Mouse (Mus musculus) liver, embryonic 11.5 days (tissue): ENCODE results near the gene Trpt1. TPM values are rescaled to one million over a fixed set of nuclear protein-coding genes. Genes with fewer than 3 reads are reported as not detected.

Source experiments
- ATAC-seq: fragments of 200-750 bp; cut with Nextera tagmentation; replicated peaks from 2 replicates; pipeline ENCODE4 v1.8.0; 2017; ENCODE audit warnings: moderate number of reproducible peaks, mild to moderate bottlenecking, moderate TSS enrichment, moderate library complexity; ENCODE audit not compliant: low FRiP score
- DNase-seq: peaks from one replicate; pipeline ENCODE4 v3.0.0-alpha.2; 2017; ENCODE audit warnings: low spot score
- H3K27ac ChIP-seq: fragments of 300-500 bp; sonication (generic); 2 replicates; pipeline ENCODE4 v1.5.1; 2014; ENCODE audit warnings: mild to moderate bottlenecking, low read depth, low read length, control low read depth
- H3K27me3 ChIP-seq: fragments of 300-500 bp; sonication (generic); replicated peaks from 2 replicates; pipeline ENCODE4 v1.6.1; 2014; ENCODE audit warnings: low read length, mixed read lengths; ENCODE audit not compliant: control insufficient read depth, insufficient read depth
- H3K36me3 ChIP-seq: fragments of 300-500 bp; sonication (generic); 2 replicates; pipeline ENCODE4 v1.6.1; 2014; ENCODE audit warnings: mild to moderate bottlenecking, low read length, moderate library complexity, mixed read lengths; ENCODE audit not compliant: control insufficient read depth, insufficient read depth
- H3K4me1 ChIP-seq: fragments of 300-500 bp; sonication (generic); replicated peaks from 2 replicates; pipeline ENCODE4 v1.6.1; 2014; ENCODE audit warnings: low read length, mixed read lengths; ENCODE audit not compliant: control insufficient read depth, insufficient read depth
- H3K4me2 ChIP-seq: fragments of 300-500 bp; sonication (generic); 2 replicates; pipeline ENCODE4 v1.6.1; 2014; ENCODE audit warnings: mild to moderate bottlenecking, control low read depth, moderate library complexity
- H3K4me3 ChIP-seq: fragments of 300-500 bp; sonication (generic); 2 replicates; pipeline ENCODE4 v1.5.1; 2014; ENCODE audit warnings: low read depth, low read length, control low read depth
- H3K9ac ChIP-seq: fragments of 300-500 bp; sonication (generic); 2 replicates; pipeline ENCODE4 v1.6.1; 2014; ENCODE audit warnings: low read depth, low read length, control low read depth
- H3K9me3 ChIP-seq: fragments of 300-500 bp; sonication (generic); 2 replicates; pipeline ENCODE4 v1.6.1; 2016; ENCODE audit warnings: low read length, inconsistent platforms, mixed read lengths; ENCODE audit not compliant: control insufficient read depth
- WGBS: fragments of 180-500 bp; shearing (Covaris S2); extraction: QIAGEN DNeasy Blood & Tissue Kit; methylation state at CpG from one replicate; pipeline ENCODE4 v1.1.7; 2014; 5-methylcytosine and 5-hydroxymethylcytosine counted together
- polyA plus RNA-seq: library from polyadenylated mRNA; unstranded; fragments of >200 nt; fragmentation: Nextera tagmentation; extraction: Ambion mirVana; gene quantifications from 2 replicates; pipeline ENCODE4 v1.2.1, GENCODE M21; 2014

The Trpt1 gene
- polyA plus RNA-seq, result 3.9 and 4.9 TPM in 2 replicates

- ATAC-seq (peak; percentile 77), DNase-seq (peak; percentile 83)
- WGBS, result 1% methylated on average over 24 of the region's 24 CpGs
- peaks cover 21% of the 10 kb centered on the region for H3K36me3 ChIP-seq
- H3K27me3 ChIP-seq, result no peaks in the 10 kb centered on the region
- no peaks in the 10 kb centered on the region for H3K9me3 ChIP-seq
- peak within 1 kb of the TSS; percentile 64 for H3K4me3 ChIP-seq
- peak within 1 kb of the TSS; percentile 71 for H3K9ac ChIP-seq
- peak within 1 kb of the TSS; percentile 90 for H3K4me2 ChIP-seq
- peaks cover 31% of the 10 kb centered on the region for H3K4me1 ChIP-seq
- peak within 1 kb of the TSS; percentile 46; the same call in 1 of the 2 replicates for H3K27ac ChIP-seq
Measured at GRCm38 (mm10) chr19:6996006-6996405, at the start of gene Trpt1, which contains the start of gene Nudt22. Gene Trpt1, plus strand, starts transcription at chr19:6996131. Gene Nudt22, minus strand, starts transcription at chr19:6996117.

GRCm38 (mm10) chr19:6947742-6948141 is 48.2 kb upstream of the Trpt1 start:
- 56% methylated on average over 4 of the region's 4 CpGs for WGBS
- Histone ChIP-seq H3K9me3 (no peaks in the 10 kb centered on the region), H3K4me2 (no peak overlapping the region)

GRCm38 (mm10) chr19:6948186-6948585 is 47.7 kb upstream of the Trpt1 start:
- Histone ChIP-seq H3K4me2 (no peak overlapping the region), H3K4me3 (no peak overlapping the region), H3K36me3 (0 out of 2 replicates have a peak, but pooled peaks cover 3% of the 10 kb centered on the region), H3K27ac (no peak overlapping the region), H3K9ac (no peak overlapping the region), H3K9me3 (no peaks in the 10 kb centered on the region), H3K27me3 (no peaks in the 10 kb centered on the region), H3K4me1 (peaks cover 26% of the 10 kb centered on the region)
- WGBS, result 83% methylated on average over 4 of the region's 4 CpGs
- ATAC-seq (no peak), DNase-seq (no peak)

More at GRCm38 (mm10) chr19:6947742-6948141, 48.2 kb upstream of the Trpt1 start:
- DNase-seq (no peak), ATAC-seq (no peak)
- H3K9ac ChIP-seq, result no peak overlapping the region
- peaks cover 26% of the 10 kb centered on the region for H3K4me1 ChIP-seq
- H3K36me3 ChIP-seq, result 0 out of 2 replicates have a peak, but pooled peaks cover 3% of the 10 kb centered on the region
- no peak overlapping the region for H3K27ac ChIP-seq
- H3K27me3 ChIP-seq, result no peaks in the 10 kb centered on the region
- H3K4me3 ChIP-seq, result no peak overlapping the region

- ATAC-seq, result no peak
- H3K9ac ChIP-seq, result 0 out of 2 replicates have a peak overlapping the region, but pooled peaks have one; percentile 1
- H3K36me3 ChIP-seq, result peaks cover 6% of the 10 kb centered on the region; the same call in 1 of the 2 replicates
- no peaks in the 10 kb centered on the region for H3K9me3 ChIP-seq
- no peak overlapping the region for H3K4me3 ChIP-seq
- peaks cover 27% of the 10 kb centered on the region for H3K4me1 ChIP-seq
- no peak overlapping the region for H3K27ac ChIP-seq
- no peak for DNase-seq
- H3K27me3 ChIP-seq, result no peaks in the 10 kb centered on the region
- 88% methylated on average over 5 of the region's 5 CpGs for WGBS
- H3K4me2 ChIP-seq, result peak overlapping the region; percentile 98
Measured at GRCm38 (mm10) chr19:6949532-6949931, 46.4 kb upstream of the Trpt1 start.

- Histone ChIP-seq H3K4me1 (peaks cover 27% of the 10 kb centered on the region), H3K4me3 (peak overlapping the region; percentile 64), H3K27ac (no peak overlapping the region), H3K9me3 (no peaks in the 10 kb centered on the region), H3K4me2 (peak overlapping the region; percentile 98), H3K9ac (peak overlapping the region; percentile 89), H3K27me3 (no peaks in the 10 kb centered on the region), H3K36me3 (peaks cover 9% of the 10 kb centered on the region; the same call in 1 of the 2 replicates)
- DNase-seq (no peak), ATAC-seq (no peak)
- WGBS, result 62% methylated on average over 5 of the region's 5 CpGs
Measured at GRCm38 (mm10) chr19:6949951-6950350, 46.0 kb upstream of the Trpt1 start.

GRCm38 (mm10) chr19:6950613-6951153 is 45.2 kb upstream of the Trpt1 start:
- WGBS, result under 1% methylated on average over 28 of the region's 28 CpGs
- H3K27me3 ChIP-seq, result no peaks in the 10 kb centered on the region
- H3K4me2 ChIP-seq, result peak overlapping the region; percentile 98
- H3K4me1 ChIP-seq, result peaks cover 27% of the 10 kb centered on the region
- DNase-seq, result peak; percentile 71
- H3K27ac ChIP-seq, result peak overlapping the region; percentile 98
- H3K9me3 ChIP-seq, result no peaks in the 10 kb centered on the region
- peak; percentile 34 for ATAC-seq
- peak overlapping the region; percentile 64 for H3K4me3 ChIP-seq
- H3K9ac ChIP-seq, result peak overlapping the region; percentile 89
- H3K36me3 ChIP-seq, result peaks cover 10% of the 10 kb centered on the region; the same call in 1 of the 2 replicates

- ATAC-seq (peak; percentile 73), DNase-seq (peak; percentile 87)
- peaks cover 10% of the 10 kb centered on the region; the same call in 1 of the 2 replicates for H3K36me3 ChIP-seq
- H3K27ac ChIP-seq, result peak overlapping the region; percentile 98
- 0% methylated on average over 35 of the region's 35 CpGs for WGBS
- H3K9ac ChIP-seq, result peak overlapping the region; percentile 89
- H3K4me1 ChIP-seq, result peaks cover 27% of the 10 kb centered on the region
- peak overlapping the region; percentile 64 for H3K4me3 ChIP-seq
- no peaks in the 10 kb centered on the region for H3K9me3 ChIP-seq
- H3K4me2 ChIP-seq, result peak overlapping the region; percentile 98
- no peaks in the 10 kb centered on the region for H3K27me3 ChIP-seq
Measured at GRCm38 (mm10) chr19:6951381-6951968, 44.5 kb upstream of the Trpt1 start.

GRCm38 (mm10) chr19:6951994-6952711 is 43.8 kb upstream of the Trpt1 start:
- 2% methylated on average over 31 of the region's 31 CpGs for WGBS
- Histone ChIP-seq H3K36me3 (peaks cover 15% of the 10 kb centered on the region), H3K4me2 (peak overlapping the region; percentile 98), H3K4me1 (peaks cover 27% of the 10 kb centered on the region), H3K27ac (peak overlapping the region; percentile 98), H3K9me3 (no peaks in the 10 kb centered on the region), H3K9ac (peak overlapping the region; percentile 89), H3K4me3 (peak overlapping the region; percentile 64), H3K27me3 (no peaks in the 10 kb centered on the region)
- DNase-seq (peak; percentile 77), ATAC-seq (peak; percentile 51)
